Mouse (Mus musculus) liver, adult 2 months (tissue): ENCODE results near the gene Steap1.

Source experiments
- CTCF ChIP-seq: fragments of 200-500 bp; IDR thresholded peaks from 2 replicates; pipeline ENCODE4 v1.5.1; 2011; ENCODE audit warnings: low read depth, low read length, control low read depth
- POLR2A ChIP-seq: fragments of 200-500 bp; IDR thresholded peaks from 2 replicates; pipeline ENCODE4 v1.6.1; 2011; ENCODE audit warnings: low read length, control low read depth; ENCODE audit not compliant: insufficient read depth; ENCODE audit errors: extremely low read depth

GRCm38 (mm10) chr5:5705019-5705418 lies 44.1 kb downstream of the Steap1 start:
- TF ChIP-seq CTCF (no peak), POLR2A (no peak)
